Mouse (Mus musculus) cortical plate, adult 2 months (tissue): Measurements from ENCODE around the gene Entpd3.

Experiments used
- CTCF ChIP-seq: fragments of 200-500 bp; IDR thresholded peaks from 2 replicates; pipeline ENCODE4 v1.5.1; 2011; ENCODE audit warnings: mild to moderate bottlenecking, control low read depth, low read length; ENCODE audit not compliant: insufficient read depth; ENCODE audit errors: extremely low read depth
- POLR2A ChIP-seq: fragments of 200-500 bp; IDR thresholded peaks from 2 replicates; pipeline ENCODE4 v1.6.1; 2011; ENCODE audit warnings: mild to moderate bottlenecking, low read length, control low read depth; ENCODE audit not compliant: insufficient read depth; ENCODE audit errors: extremely low read depth

- TF ChIP-seq CTCF (no peak), POLR2A (no peak)
Measured at GRCm38 (mm10) chr9:120576662-120577013, 37.0 kb downstream of the Entpd3 start.
